Mouse (Mus musculus) kidney, adult 2 months (tissue): ENCODE measurements around the gene Mrpl22.

Experiments used
- CTCF ChIP-seq: fragments of 200-500 bp; conservative IDR thresholded peaks from 2 replicates; pipeline ENCODE4 v1.5.1; 2011; ENCODE audit warnings: low read depth, mild to moderate bottlenecking, control low read depth, low read length, moderate library complexity, mixed read lengths; ENCODE audit not compliant: insufficient read depth, insufficient read length
- POLR2A ChIP-seq: fragments of 200-500 bp; IDR thresholded peaks from one replicate; pipeline ENCODE4 v1.6.1; 2011; ENCODE audit warnings: low read depth, low read length, control low read depth

GRCm38 (mm10) chr11:58193860-58194520, 22.5 kb downstream of the Mrpl22 start:
- TF ChIP-seq POLR2A: no peak
- TF ChIP-seq CTCF: no peak
